Mouse (Mus musculus) spleen, postnatal 14 days (tissue): ENCODE measurements around the gene Gmfg.

ENCODE experiments used
- DNase-seq, 2 experiments: peaks; one replicate each; pipeline ENCODE4 v3.0.0; 2021 to 2022; ENCODE audit warnings: low spot score in 2 of 2

The Gmfg gene

GRCm38 (mm10) chr7:28482854-28483253 lies 45.6 kb downstream of the Gmfg start:
- DNase-seq, result no peak

- no peak for DNase-seq
Measured at GRCm38 (mm10) chr7:28484192-28484591, 46.9 kb downstream of the Gmfg start.

GRCm38 (mm10) chr7:28488030-28488491 lies 50.8 kb downstream of the Gmfg start:
- no peak for DNase-seq

GRCm38 (mm10) chr7:28490410-28490809 lies 53.2 kb downstream of the Gmfg start:
- DNase-seq, result peak in 1 of 2 experiments; percentile 46

GRCm38 (mm10) chr7:28490903-28491302 lies 53.7 kb downstream of the Gmfg start:
- DNase-seq, result no peak

GRCm38 (mm10) chr7:28492310-28492709 lies 55.1 kb downstream of the Gmfg start:
- no peak for DNase-seq

GRCm38 (mm10) chr7:28495426-28495825 lies 58.2 kb downstream of the Gmfg start:
- no peak for DNase-seq
